Mouse (Mus musculus) T-helper 2 cell (primary cell): Measurements from ENCODE around the gene Smgc.
"Not testable (repeated sequence)": the region's sequence is repeated elsewhere in the genome, so short reads cannot be mapped to it uniquely, and the experiment has no call there.

Experiments used
- in situ Hi-C: fragments of 300-600 bp; cut with MboI, MseI; formaldehyde crosslinking; loops from one replicate; pipeline ENCODE4 v1.15.1; 2025; ENCODE audit warnings: high pct_unique_total_duplicates

The Smgc gene

GRCm38 (mm10) chr15:91837965-91838364 lies at the start of gene Smgc:
TSS of gene Smgc (plus strand) at chr15:91838265.
- in situ Hi-C loops: no loop called here

- in situ Hi-C loops: loop anchor here (25.0 kb wide), 1 partner anchor 449 kb away; no protein-coding TSS in a partner anchor
These were observed 49.7 kb upstream of the Smgc start for GRCm38 (mm10) chr15:91788338-91788737.

DNA sequence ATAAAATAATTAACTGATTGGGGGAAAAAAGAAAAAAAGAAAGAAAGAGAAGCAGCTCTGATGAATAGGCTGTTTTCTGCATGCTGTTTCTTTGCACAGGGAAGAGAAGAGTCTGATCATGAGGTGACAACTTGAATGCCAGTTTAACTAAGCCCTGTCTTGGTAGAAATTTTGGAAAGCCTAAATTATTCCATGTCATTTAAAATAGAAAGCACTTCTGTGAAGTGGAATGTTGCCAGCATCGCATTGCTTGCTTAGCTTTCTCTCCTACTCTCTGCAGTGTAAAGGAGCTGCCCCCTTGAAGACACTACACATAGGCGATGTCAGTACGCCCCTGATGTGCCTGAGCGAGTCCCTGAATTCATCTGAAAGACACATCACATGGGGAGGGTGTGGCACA lies 31.6 kb upstream of the Smgc start:
- in situ Hi-C loops: loop anchor here (5.0 kb wide), 1 partner anchor 101 kb away; no protein-coding TSS in a partner anchor

GRCm38 (mm10) chr15:91835319-91835718 lies 2.7 kb upstream of the Smgc start:
- in situ Hi-C loops: no loop called here

GRCm38 (mm10) chr15:91864130-91864529 lies 26.1 kb downstream of the Smgc start:
- in situ Hi-C loops: not testable (repeated sequence)

DNA sequence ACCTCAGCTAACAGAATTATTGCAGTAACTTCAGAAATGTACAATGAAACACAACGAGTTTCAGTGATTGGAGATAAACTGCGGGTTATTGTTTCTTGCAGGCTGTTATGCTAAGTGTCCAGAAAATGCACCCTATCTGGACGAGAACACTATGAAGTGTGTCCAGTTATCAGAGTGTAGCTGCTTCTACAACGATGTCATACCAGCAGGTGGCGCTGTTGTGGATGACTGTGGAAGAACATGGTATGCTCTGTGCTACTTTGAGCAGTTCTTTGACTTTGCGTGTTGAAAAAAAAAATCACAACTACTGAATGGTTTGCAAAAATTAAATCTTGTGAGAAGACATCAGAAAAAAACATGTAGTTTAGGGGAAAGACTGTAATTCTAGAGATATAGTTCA lies 62.2 kb downstream of the Smgc start:
- in situ Hi-C loops: no loop called here

- in situ Hi-C loops: loop anchor here (5.0 kb wide), 2 partner anchors 100 to 630 kb away; no protein-coding TSS in a partner anchor
These were observed 69.0 kb downstream of the Smgc start for GRCm38 (mm10) chr15:91907046-91907445.
